Mouse (Mus musculus): ENCODE results near the gene Ccno. TPM values are rescaled to one million over a fixed set of nuclear protein-coding genes. Genes with fewer than 3 reads are reported as not detected.

The Ccno gene
- polyA plus RNA-seq, 1 experiment, result 0.32 TPM

DNA sequence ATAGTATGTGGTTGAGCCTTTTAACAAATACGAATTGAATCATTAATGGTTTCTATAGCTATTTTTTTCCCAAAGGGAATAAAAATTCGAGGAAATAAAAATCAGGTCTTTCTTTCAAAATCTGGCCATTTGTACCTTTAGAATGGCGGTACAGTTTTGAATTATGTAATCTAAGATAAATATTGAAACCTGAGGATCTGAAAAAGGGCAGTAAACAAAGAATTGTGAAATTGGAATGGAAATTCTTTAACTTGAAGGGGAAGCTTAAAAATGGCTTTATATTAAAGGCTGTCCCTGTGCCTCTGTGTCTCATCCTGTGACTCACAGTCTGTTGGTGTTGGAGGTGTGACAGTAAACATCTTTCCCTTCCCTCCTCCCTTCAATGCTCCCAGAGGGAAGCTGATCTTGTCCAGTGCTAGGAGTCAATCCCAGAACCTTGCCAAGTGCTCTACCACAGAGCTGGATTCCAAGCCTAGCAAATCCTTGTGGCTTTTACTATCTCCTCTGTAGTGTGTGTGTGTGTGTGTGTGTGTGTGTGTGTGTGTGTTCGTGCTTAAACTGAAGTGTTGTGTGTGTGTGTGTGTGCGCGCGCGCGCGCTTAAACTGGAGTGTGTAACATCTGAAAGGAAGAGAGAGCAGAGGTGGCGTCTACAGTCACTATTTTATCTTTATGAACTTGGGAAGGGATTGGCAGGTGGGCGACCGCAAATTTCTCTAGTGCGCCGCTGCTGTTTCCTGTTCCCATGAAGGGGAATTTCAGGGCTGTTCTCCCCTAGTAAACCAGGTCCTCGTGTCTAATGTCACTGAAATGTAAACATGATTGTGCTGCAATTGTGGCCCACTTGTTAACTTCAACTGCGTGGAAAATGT, 35.9 kb downstream of the Ccno start:
- H3K4me3 ChIP-seq (ENCODE audit: low read depth, low read length), result no peak overlapping the region
- 72% methylated on average over 17 of the region's 17 CpGs for WGBS
- peaks cover 7% of the 10 kb centered on the region; the same call in 1 of the 2 replicates for H3K4me1 ChIP-seq (ENCODE audit: control insufficient read depth, insufficient read depth, insufficient read length, low read length)
- TF ChIP-seq POLR2A (IDR thresholded peaks at IDR 0.05; ENCODE audit: low read depth, low read length) (no peak), CTCF (IDR thresholded peaks at IDR 0.05; ENCODE audit: extremely low read depth, insufficient read length, insufficient replicate concordance, low read depth, low read length) (no peak)
- no peaks in the 10 kb centered on the region for H3K36me3 ChIP-seq (ENCODE audit: control insufficient read depth, insufficient read depth, low read length)
- no peak overlapping the region for H3K27ac ChIP-seq (ENCODE audit: insufficient read depth, low read depth, low read length)
- 0 out of 2 replicates have a peak, but pooled peaks cover 2% of the 10 kb centered on the region for H3K27me3 ChIP-seq (ENCODE audit: control insufficient read depth, insufficient read depth, low read length)

DNA sequence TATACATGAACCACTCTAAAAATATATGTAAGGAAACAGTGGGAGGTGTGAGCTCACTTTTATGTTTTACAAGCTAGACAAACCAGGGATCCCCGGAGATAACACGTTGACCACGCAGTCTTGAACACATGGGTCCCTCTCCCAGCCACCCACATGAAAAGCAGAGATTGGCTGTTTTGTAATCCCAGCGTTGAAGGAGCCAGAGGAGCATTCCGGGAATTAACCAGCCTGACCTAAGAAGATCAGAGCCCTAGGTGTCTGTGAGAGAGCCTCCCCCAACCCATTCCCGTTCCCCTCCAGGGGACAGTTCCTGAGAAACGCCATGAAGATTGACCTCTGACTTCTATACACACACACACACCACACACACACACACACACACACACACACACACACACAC, 43.7 kb downstream of the Ccno start:
- H3K4me1 ChIP-seq (ENCODE audit: control insufficient read depth, insufficient read depth, insufficient read length, low read length), result peaks cover 7% of the 10 kb centered on the region
- H3K27me3 ChIP-seq (ENCODE audit: control insufficient read depth, insufficient read depth, low read length), result peaks cover 34% of the 10 kb centered on the region
- TF ChIP-seq POLR2A (IDR thresholded peaks at IDR 0.05; ENCODE audit: low read depth, low read length) (no peak), CTCF (IDR thresholded peaks at IDR 0.05; ENCODE audit: extremely low read depth, insufficient read length, insufficient replicate concordance, low read depth, low read length) (no peak)
- no peak overlapping the region for H3K4me3 ChIP-seq (ENCODE audit: low read depth, low read length)
- no peak overlapping the region for H3K27ac ChIP-seq (ENCODE audit: insufficient read depth, low read depth, low read length)
- H3K36me3 ChIP-seq (ENCODE audit: control insufficient read depth, insufficient read depth, low read length), result no peaks in the 10 kb centered on the region
- WGBS, result 3% methylated on average over 7 of the region's 7 CpGs

GRCm38 (mm10) chr13:113031792-113032571, 44.4 kb downstream of the Ccno start:
- WGBS, result under 1% methylated on average over 40 of the region's 40 CpGs
- Histone ChIP-seq H3K4me1 (ENCODE audit: control insufficient read depth, insufficient read depth, insufficient read length, low read length) (peaks cover 7% of the 10 kb centered on the region), H3K36me3 (ENCODE audit: control insufficient read depth, insufficient read depth, low read length) (no peaks in the 10 kb centered on the region), H3K27me3 (ENCODE audit: control insufficient read depth, insufficient read depth, low read length) (peaks cover 34% of the 10 kb centered on the region), H3K4me3 (ENCODE audit: low read depth, low read length) (peak overlapping the region; percentile 57), H3K27ac (ENCODE audit: insufficient read depth, low read depth, low read length) (no peak overlapping the region)
- TF ChIP-seq POLR2A (IDR thresholded peaks at IDR 0.05; ENCODE audit: low read depth, low read length), result no peak
- TF ChIP-seq CTCF (IDR thresholded peaks at IDR 0.05; ENCODE audit: extremely low read depth, insufficient read length, insufficient replicate concordance, low read depth, low read length), result no peak

GRCm38 (mm10) chr13:113032831-113033230, 45.2 kb downstream of the Ccno start:
- Histone ChIP-seq H3K4me1 (ENCODE audit: control insufficient read depth, insufficient read depth, insufficient read length, low read length) (peaks cover 7% of the 10 kb centered on the region), H3K27me3 (ENCODE audit: control insufficient read depth, insufficient read depth, low read length) (peaks cover 34% of the 10 kb centered on the region), H3K36me3 (ENCODE audit: control insufficient read depth, insufficient read depth, low read length) (no peaks in the 10 kb centered on the region), H3K27ac (ENCODE audit: insufficient read depth, low read depth, low read length) (no peak overlapping the region), H3K4me3 (ENCODE audit: low read depth, low read length) (no peak overlapping the region)
- TF ChIP-seq POLR2A (IDR thresholded peaks at IDR 0.05; ENCODE audit: low read depth, low read length) (no peak), CTCF (IDR thresholded peaks at IDR 0.05; ENCODE audit: extremely low read depth, insufficient read length, insufficient replicate concordance, low read depth, low read length) (no peak)

- 7% methylated on average over 11 of the region's 11 CpGs for WGBS
- Histone ChIP-seq H3K27me3 (ENCODE audit: control insufficient read depth, insufficient read depth, low read length) (peaks cover 34% of the 10 kb centered on the region), H3K4me3 (ENCODE audit: low read depth, low read length) (peak overlapping the region; percentile 65), H3K36me3 (ENCODE audit: control insufficient read depth, insufficient read depth, low read length) (no peaks in the 10 kb centered on the region), H3K4me1 (ENCODE audit: control insufficient read depth, insufficient read depth, insufficient read length, low read length) (peaks cover 7% of the 10 kb centered on the region), H3K27ac (ENCODE audit: insufficient read depth, low read depth, low read length) (no peak overlapping the region)
- TF ChIP-seq CTCF (IDR thresholded peaks at IDR 0.05; ENCODE audit: extremely low read depth, insufficient read length, insufficient replicate concordance, low read depth, low read length) (no peak), POLR2A (IDR thresholded peaks at IDR 0.05; ENCODE audit: low read depth, low read length) (no peak)
These were observed 46.8 kb downstream of the Ccno start for GRCm38 (mm10) chr13:113034271-113034886.

GRCm38 (mm10) chr13:113034950-113035421, 47.4 kb downstream of the Ccno start, which contains the start of gene Cdc20b:
TSS of gene Cdc20b (plus strand) at chr13:113035111.
- WGBS, result under 1% methylated on average over 46 of the region's 46 CpGs
- TF ChIP-seq POLR2A (IDR thresholded peaks at IDR 0.05; ENCODE audit: low read depth, low read length), result no peak
- no peak for TF ChIP-seq CTCF (IDR thresholded peaks at IDR 0.05; ENCODE audit: extremely low read depth, insufficient read length, insufficient replicate concordance, low read depth, low read length)
- no peaks in the 10 kb centered on the region for H3K36me3 ChIP-seq (ENCODE audit: control insufficient read depth, insufficient read depth, low read length)

More at GRCm38 (mm10) chr13:113034950-113035421, 47.4 kb downstream of the Ccno start, which contains the start of gene Cdc20b:
- Histone ChIP-seq H3K4me3 (ENCODE audit: low read depth, low read length) (peak within 1 kb of the TSS; percentile 65), H3K27me3 (ENCODE audit: control insufficient read depth, insufficient read depth, low read length) (peaks cover 34% of the 10 kb centered on the region), H3K4me1 (ENCODE audit: control insufficient read depth, insufficient read depth, insufficient read length, low read length) (peaks cover 7% of the 10 kb centered on the region), H3K27ac (ENCODE audit: insufficient read depth, low read depth, low read length) (no peak within 1 kb of the TSS)
